Mouse (Mus musculus): ENCODE measurements around the gene Vnn3. TPM values are rescaled to one million over a fixed set of nuclear protein-coding genes. Genes with fewer than 3 reads are reported as not detected.

The Vnn3 gene
- 0.73 TPM for polyA plus RNA-seq (2014; fragmentation: Illumina TruSeq; extraction: RNeasy Lipid Tissue Mini Kit (QIAGEN cat#74804); ENCODE audit: low read depth, low replicate concordance)

DNA sequence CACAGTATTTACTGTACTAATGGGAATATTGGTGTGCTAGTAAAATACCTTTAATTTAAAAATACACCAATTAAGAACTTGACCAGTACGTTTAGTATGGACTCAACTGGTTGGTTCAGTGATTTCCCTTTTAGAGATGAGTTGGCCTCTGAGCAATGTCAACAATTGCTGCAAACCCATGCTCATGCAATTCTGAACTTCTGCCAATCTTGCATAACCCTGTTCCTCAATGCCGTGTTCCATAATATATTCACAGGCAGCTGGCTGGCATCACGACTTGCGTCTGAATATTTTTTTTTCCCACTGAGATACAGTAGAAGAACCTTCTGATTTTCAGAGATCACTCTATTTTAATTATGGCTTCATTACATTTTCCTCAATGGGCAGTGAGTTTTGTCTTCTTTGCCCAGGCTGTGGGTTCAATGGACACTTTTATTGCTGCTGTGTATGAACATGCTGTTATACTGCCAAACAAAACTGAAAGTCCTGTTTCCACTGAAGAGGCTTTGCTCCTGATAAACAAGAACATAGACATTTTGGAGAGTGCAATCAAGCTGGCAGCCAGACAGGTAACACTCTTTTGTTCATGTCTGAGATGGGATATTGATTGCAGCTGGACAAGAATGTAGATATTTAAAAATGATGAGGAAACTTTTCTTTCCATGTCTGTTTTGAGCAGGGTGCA, at the start of gene Vnn3:
Vnn3 (plus strand) TSS at position 235 of the 685 bp plus-strand sequence.

GRCm38 (mm10) chr10:23894601-23895349, 43.5 kb downstream of the Vnn3 start, which contains the start of gene Vnn1:
Vnn1 (plus strand) TSS chr10:23894688.

Other genes with a start within 250 kb of the Vnn3 start
- gene Rps12, start 64.2 kb upstream of the Vnn3 start, polyA plus RNA-seq (2014; fragmentation: Illumina TruSeq; extraction: RNeasy Lipid Tissue Mini Kit (QIAGEN cat#74804); ENCODE audit: low read depth, low replicate concordance): 189 TPM
- gene Slc18b1, start 54.5 kb upstream of the Vnn3 start, polyA plus RNA-seq (2014; fragmentation: Illumina TruSeq; extraction: RNeasy Lipid Tissue Mini Kit (QIAGEN cat#74804); ENCODE audit: low read depth, low replicate concordance): 2.9 TPM
- 1.8 TPM for gene Vnn1, start 43.2 kb downstream of the Vnn3 start, polyA plus RNA-seq (2014; fragmentation: Illumina TruSeq; extraction: RNeasy Lipid Tissue Mini Kit (QIAGEN cat#74804); ENCODE audit: low read depth, low replicate concordance)
- not detected for gene Taar1, start 68.9 kb downstream of the Vnn3 start, polyA plus RNA-seq (2014; fragmentation: Illumina TruSeq; extraction: RNeasy Lipid Tissue Mini Kit (QIAGEN cat#74804); ENCODE audit: low read depth, low replicate concordance)
- gene Taar2, start 87.1 kb downstream of the Vnn3 start, polyA plus RNA-seq (2014; fragmentation: Illumina TruSeq; extraction: RNeasy Lipid Tissue Mini Kit (QIAGEN cat#74804); ENCODE audit: low read depth, low replicate concordance): not detected
- not detected for gene Taar3, start 98.1 kb downstream of the Vnn3 start, polyA plus RNA-seq (2014; fragmentation: Illumina TruSeq; extraction: RNeasy Lipid Tissue Mini Kit (QIAGEN cat#74804); ENCODE audit: low read depth, low replicate concordance)
- gene Taar4, start 109.0 kb downstream of the Vnn3 start, polyA plus RNA-seq (2014; fragmentation: Illumina TruSeq; extraction: RNeasy Lipid Tissue Mini Kit (QIAGEN cat#74804); ENCODE audit: low read depth, low replicate concordance): not detected
- gene Taar5, start 119.2 kb downstream of the Vnn3 start, polyA plus RNA-seq (2014; fragmentation: Illumina TruSeq; extraction: RNeasy Lipid Tissue Mini Kit (QIAGEN cat#74804); ENCODE audit: low read depth, low replicate concordance): not detected
- gene Taar6, start 134.2 kb downstream of the Vnn3 start, polyA plus RNA-seq (2014; fragmentation: Illumina TruSeq; extraction: RNeasy Lipid Tissue Mini Kit (QIAGEN cat#74804); ENCODE audit: low read depth, low replicate concordance): not detected
- gene Taar7a, start 142.0 kb downstream of the Vnn3 start, polyA plus RNA-seq (2014; fragmentation: Illumina TruSeq; extraction: RNeasy Lipid Tissue Mini Kit (QIAGEN cat#74804); ENCODE audit: low read depth, low replicate concordance): not detected
- not detected for gene Taar7b, start 148.5 kb downstream of the Vnn3 start, polyA plus RNA-seq (2014; fragmentation: Illumina TruSeq; extraction: RNeasy Lipid Tissue Mini Kit (QIAGEN cat#74804); ENCODE audit: low read depth, low replicate concordance)
- not detected for gene Taar7d, start 175.8 kb downstream of the Vnn3 start, polyA plus RNA-seq (2014; fragmentation: Illumina TruSeq; extraction: RNeasy Lipid Tissue Mini Kit (QIAGEN cat#74804); ENCODE audit: low read depth, low replicate concordance)
- gene Taar7e, start 186.2 kb downstream of the Vnn3 start, polyA plus RNA-seq (2014; fragmentation: Illumina TruSeq; extraction: RNeasy Lipid Tissue Mini Kit (QIAGEN cat#74804); ENCODE audit: low read depth, low replicate concordance): not detected
- not detected for gene Taar7f, start 198.0 kb downstream of the Vnn3 start, polyA plus RNA-seq (2014; fragmentation: Illumina TruSeq; extraction: RNeasy Lipid Tissue Mini Kit (QIAGEN cat#74804); ENCODE audit: low read depth, low replicate concordance)
- not detected for gene Taar8a, start 225.0 kb downstream of the Vnn3 start, polyA plus RNA-seq (2014; fragmentation: Illumina TruSeq; extraction: RNeasy Lipid Tissue Mini Kit (QIAGEN cat#74804); ENCODE audit: low read depth, low replicate concordance)
- gene Taar8b, start 240.8 kb downstream of the Vnn3 start, polyA plus RNA-seq (2014; fragmentation: Illumina TruSeq; extraction: RNeasy Lipid Tissue Mini Kit (QIAGEN cat#74804); ENCODE audit: low read depth, low replicate concordance): not detected

Measured in testis, adult 10 weeks (tissue).